22 mouse cellular contexts compared by ENCODE assay signal in the genomic region with DNA sequence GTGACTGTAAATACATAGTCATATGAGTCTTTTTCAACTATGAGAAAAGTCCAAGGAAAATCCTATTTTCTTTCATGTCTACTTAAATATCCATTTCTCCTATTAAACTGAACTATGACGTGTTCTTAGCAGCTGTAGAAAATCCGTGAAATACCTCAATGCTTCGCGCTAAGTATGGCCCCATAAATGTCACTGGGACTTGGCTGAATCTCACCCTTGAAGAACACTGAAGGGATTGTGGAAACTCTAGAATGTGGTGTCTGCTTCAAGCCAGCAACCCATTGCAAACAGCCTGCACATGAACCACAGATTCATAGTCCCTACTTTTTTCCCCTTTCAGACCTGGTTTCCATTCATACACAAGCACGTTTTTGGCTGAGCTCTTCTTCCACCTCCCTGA. TPM values are rescaled to one million over a fixed set of nuclear protein-coding genes. Genes with fewer than 3 reads are reported as not detected.
DNase-seq lines count a peak whose midpoint lies in the region; ATAC-seq and TF ChIP-seq lines count a peak whose summit lies in the region.
"Had no signal": no experiment of that assay in that cellular context is flagged by ENCODE, and none has a peak within 500 bp of the region (broad histone marks: within the 10 kb centered on the region; RNA-seq: fewer than 3 reads in every experiment).

No protein-coding gene starts in this region.

- H3K4me3 ChIP-seq in embryonic facial prominence, embryonic 14.5 days (ENCODE audit: low read depth, low read length) = no peak overlapping the region
- no peak overlapping the region for H3K4me3 ChIP-seq in embryonic facial prominence, embryonic 10.5 days
- H3K4me3 ChIP-seq in limb, embryonic 13.5 days = no peak overlapping the region
- no peak overlapping the region for H3K4me3 ChIP-seq in limb, embryonic 10.5 days
- no peak overlapping the region for H3K4me3 ChIP-seq in limb, embryonic 14.5 days (replicated peaks; ENCODE audit: low read length)
- no peak overlapping the region for H3K4me3 ChIP-seq in limb, embryonic 15.5 days

- H3K27ac ChIP-seq in embryonic facial prominence, embryonic 14.5 days (replicated peaks; ENCODE audit: low read depth, low read length) = no peak overlapping the region
- H3K27ac ChIP-seq in embryonic facial prominence, embryonic 10.5 days (replicated peaks) = no peak overlapping the region
- no peak overlapping the region for H3K27ac ChIP-seq in limb, embryonic 13.5 days
- H3K27ac ChIP-seq in limb, embryonic 10.5 days = no peak overlapping the region
- H3K27ac ChIP-seq in limb, embryonic 14.5 days (replicated peaks; ENCODE audit: low read depth, low read length) = no peak overlapping the region
- peak overlapping the region; percentile 43; the same call in 1 of the 2 replicates for H3K27ac ChIP-seq in limb, embryonic 15.5 days

- no peaks in the 10 kb centered on the region for H3K36me3 ChIP-seq in embryonic facial prominence, embryonic 14.5 days (ENCODE audit: control insufficient read depth, insufficient read depth, low read length)
- no peaks in the 10 kb centered on the region for H3K36me3 ChIP-seq in embryonic facial prominence, embryonic 10.5 days (replicated peaks)
- no peaks in the 10 kb centered on the region for H3K36me3 ChIP-seq in limb, embryonic 13.5 days
- no peaks in the 10 kb centered on the region for H3K36me3 ChIP-seq in limb, embryonic 10.5 days
- H3K36me3 ChIP-seq in limb, embryonic 14.5 days (ENCODE audit: control insufficient read depth, insufficient read depth, low read length) = no peaks in the 10 kb centered on the region
- no peaks in the 10 kb centered on the region for H3K36me3 ChIP-seq in limb, embryonic 15.5 days
- H3K36me3 ChIP-seq: G1E had no signal

- no peak for ATAC-seq in embryonic facial prominence, embryonic 14.5 days (ENCODE audit: low read depth)
- peak; percentile 67 for ATAC-seq in limb, embryonic 13.5 days (ENCODE audit: low FRiP score, low read depth)
- ATAC-seq in limb, embryonic 14.5 days (ENCODE audit: low FRiP score, low read depth) = peak; percentile 76; the same call in 1 of the 2 replicates
- peak; percentile 58 for ATAC-seq in limb, embryonic 15.5 days (ENCODE audit: insufficient number of reproducible peaks, low FRiP score, low TSS enrichment, low read depth)
- ATAC-seq: activated CD4-positive, CD25-positive, alpha-beta regulatory T cell, adult 4 months; CD4-positive, CD25-positive, alpha-beta regulatory T cell, adult 4 months; Patski had no signal

- no peak for TF ChIP-seq POLR2A in limb, embryonic 14.5 days (IDR thresholded peaks at IDR 0.05; ENCODE audit: borderline replicate concordance, extremely low read depth, insufficient read depth, insufficient read length)

- 75% methylated on average over 5 of the region's 5 CpGs for WGBS in embryonic facial prominence, embryonic 14.5 days
- 85% methylated on average over 5 of the region's 5 CpGs for WGBS in embryonic facial prominence, embryonic 10.5 days
- WGBS in limb, embryonic 13.5 days = 56% methylated on average over 5 of the region's 5 CpGs
- 90% methylated on average over 5 of the region's 5 CpGs for WGBS in limb, embryonic 10.5 days
- WGBS in limb, embryonic 14.5 days = 58% methylated on average over 5 of the region's 5 CpGs
- WGBS in limb, embryonic 15.5 days = 49% methylated on average over 5 of the region's 5 CpGs

- peak; percentile 9 for DNase-seq in embryonic facial prominence, embryonic 14.5 days (ENCODE audit: low spot score)
- DNase-seq in embryonic facial prominence, embryonic 10.5 days (ENCODE audit: low spot score) = no peak
- DNase-seq in limb, embryonic 10.5 days (ENCODE audit: low spot score) = no peak
- DNase-seq in limb, embryonic 14.5 days (ENCODE audit: low spot score) = peak; percentile 53
- DNase-seq in kidney, postnatal 25 days = no peak
- no peak for DNase-seq in lung, postnatal 25 days (ENCODE audit: low spot score)
- DNase-seq: adrenal gland, adult 2 months; adrenal gland, adult 8-10 months; adrenal gland, postnatal 10 days; adrenal gland, postnatal 14 days; adrenal gland, postnatal 25 days; adrenal gland, postnatal 36 days; B cell, adult 2 months; cerebellum, adult 11 months; cerebellum, adult 11-12 months had no signal

- no peaks in the 10 kb centered on the region for H3K9me3 ChIP-seq in embryonic facial prominence, embryonic 14.5 days (ENCODE audit: control insufficient read depth, low read length)
- H3K9me3 ChIP-seq in embryonic facial prominence, embryonic 10.5 days = no peaks in the 10 kb centered on the region
- no peaks in the 10 kb centered on the region for H3K9me3 ChIP-seq in limb, embryonic 13.5 days
- H3K9me3 ChIP-seq in limb, embryonic 10.5 days (replicated peaks) = no peaks in the 10 kb centered on the region
- no peaks in the 10 kb centered on the region for H3K9me3 ChIP-seq in limb, embryonic 14.5 days (ENCODE audit: control insufficient read depth, low read length)
- no peaks in the 10 kb centered on the region for H3K9me3 ChIP-seq in limb, embryonic 15.5 days
- H3K9me3 ChIP-seq: G1E had no signal

- H3K4me1 ChIP-seq in embryonic facial prominence, embryonic 14.5 days (ENCODE audit: control insufficient read depth, insufficient read depth, low read length) = no peaks in the 10 kb centered on the region
- no peaks in the 10 kb centered on the region for H3K4me1 ChIP-seq in embryonic facial prominence, embryonic 10.5 days
- H3K4me1 ChIP-seq in limb, embryonic 13.5 days = peaks cover 2% of the 10 kb centered on the region; the same call in 1 of the 2 replicates
- no peaks in the 10 kb centered on the region for H3K4me1 ChIP-seq in limb, embryonic 10.5 days
- no peaks in the 10 kb centered on the region for H3K4me1 ChIP-seq in limb, embryonic 14.5 days (ENCODE audit: control insufficient read depth, insufficient read depth, low read length)
- H3K4me1 ChIP-seq in limb, embryonic 15.5 days = no peaks in the 10 kb centered on the region

- H3K4me2 ChIP-seq in embryonic facial prominence, embryonic 14.5 days (ENCODE audit: low read depth, low read length) = no peak overlapping the region
- no peak overlapping the region for H3K4me2 ChIP-seq in limb, embryonic 13.5 days (replicated peaks)
- H3K4me2 ChIP-seq in limb, embryonic 14.5 days (replicated peaks; ENCODE audit: low read depth, low read length, severe bottlenecking) = no peak overlapping the region
- no peak overlapping the region for H3K4me2 ChIP-seq in limb, embryonic 15.5 days

- no peaks in the 10 kb centered on the region for H3K27me3 ChIP-seq in embryonic facial prominence, embryonic 14.5 days (replicated peaks; ENCODE audit: control insufficient read depth, insufficient read depth, low read length)
- H3K27me3 ChIP-seq in embryonic facial prominence, embryonic 10.5 days (replicated peaks; ENCODE audit: low read depth, poor library complexity, severe bottlenecking) = no peaks in the 10 kb centered on the region
- no peaks in the 10 kb centered on the region for H3K27me3 ChIP-seq in limb, embryonic 13.5 days
- no peaks in the 10 kb centered on the region for H3K27me3 ChIP-seq in limb, embryonic 10.5 days (ENCODE audit: low read depth, poor library complexity, severe bottlenecking)
- no peaks in the 10 kb centered on the region for H3K27me3 ChIP-seq in limb, embryonic 14.5 days (ENCODE audit: control insufficient read depth, insufficient read depth, low read length)
- H3K27me3 ChIP-seq in limb, embryonic 15.5 days = no peaks in the 10 kb centered on the region
- H3K27me3 ChIP-seq: CH12.LX, Patski had no signal

- no peak overlapping the region for H3K9ac ChIP-seq in embryonic facial prominence, embryonic 14.5 days (ENCODE audit: low read depth, low read length)
- no peak overlapping the region for H3K9ac ChIP-seq in limb, embryonic 13.5 days
- no peak overlapping the region for H3K9ac ChIP-seq in limb, embryonic 14.5 days (ENCODE audit: low read depth, low read length, severe bottlenecking)
- H3K9ac ChIP-seq in limb, embryonic 15.5 days = no peak overlapping the region

RNA-seq across cellular contexts. Expression of a gene that starts 56.5 kb away (rescaled TPM):
- polyA plus RNA-seq in embryonic facial prominence, embryonic 14.5 days (2014; fragmentation: Nextera tagmentation; extraction: Ambion mirVana) = 28.4 and 33.8 TPM in 2 replicates
- 3.8 and 5.4 TPM in 2 replicates for polyA plus RNA-seq in embryonic facial prominence, embryonic 10.5 days (2016; fragmentation: Nextera tagmentation; extraction: Ambion mirVana)
- polyA plus RNA-seq in limb, embryonic 13.5 days (2015; fragmentation: Nextera tagmentation; extraction: Ambion mirVana) = 10.3 and 10.4 TPM in 2 replicates
- polyA plus RNA-seq in limb, embryonic 10.5 days (2016; fragmentation: Nextera tagmentation; extraction: Ambion mirVana) = 2.8 and 3.3 TPM in 2 replicates
- 10.1 and 12.9 TPM in 2 replicates for polyA plus RNA-seq in limb, embryonic 14.5 days (2012; rRNA removed)
- 17.3 and 18.2 TPM in 2 replicates for polyA plus RNA-seq in limb, embryonic 14.5 days (2014; fragmentation: Nextera tagmentation; extraction: Ambion mirVana)
- polyA plus RNA-seq in limb, embryonic 15.5 days (2015; fragmentation: Nextera tagmentation; extraction: Ambion mirVana) = 39.7 and 48.1 TPM in 2 replicates
- polyA plus RNA-seq: G1E, Patski had no signal

Comparison
In these comparisons a context has a peak if more than half of its experiments do, and no peak if none do; other contexts are left out.
1. DNase-seq: peak in embryonic facial prominence, embryonic 14.5 days (single experiment) and limb, embryonic 14.5 days (single experiment); none in embryonic facial prominence, embryonic 10.5 days (single experiment), limb, embryonic 10.5 days (single experiment), kidney, postnatal 25 days (0 of 2) and lung, postnatal 25 days (single experiment).